Mouse (Mus musculus): ENCODE results near the gene Frrs1l. TPM values are rescaled to one million over a fixed set of nuclear protein-coding genes. Genes with fewer than 3 reads are reported as not detected.

The Frrs1l gene
- polyA plus RNA-seq, 1 experiment: 0.16 TPM

DNA sequence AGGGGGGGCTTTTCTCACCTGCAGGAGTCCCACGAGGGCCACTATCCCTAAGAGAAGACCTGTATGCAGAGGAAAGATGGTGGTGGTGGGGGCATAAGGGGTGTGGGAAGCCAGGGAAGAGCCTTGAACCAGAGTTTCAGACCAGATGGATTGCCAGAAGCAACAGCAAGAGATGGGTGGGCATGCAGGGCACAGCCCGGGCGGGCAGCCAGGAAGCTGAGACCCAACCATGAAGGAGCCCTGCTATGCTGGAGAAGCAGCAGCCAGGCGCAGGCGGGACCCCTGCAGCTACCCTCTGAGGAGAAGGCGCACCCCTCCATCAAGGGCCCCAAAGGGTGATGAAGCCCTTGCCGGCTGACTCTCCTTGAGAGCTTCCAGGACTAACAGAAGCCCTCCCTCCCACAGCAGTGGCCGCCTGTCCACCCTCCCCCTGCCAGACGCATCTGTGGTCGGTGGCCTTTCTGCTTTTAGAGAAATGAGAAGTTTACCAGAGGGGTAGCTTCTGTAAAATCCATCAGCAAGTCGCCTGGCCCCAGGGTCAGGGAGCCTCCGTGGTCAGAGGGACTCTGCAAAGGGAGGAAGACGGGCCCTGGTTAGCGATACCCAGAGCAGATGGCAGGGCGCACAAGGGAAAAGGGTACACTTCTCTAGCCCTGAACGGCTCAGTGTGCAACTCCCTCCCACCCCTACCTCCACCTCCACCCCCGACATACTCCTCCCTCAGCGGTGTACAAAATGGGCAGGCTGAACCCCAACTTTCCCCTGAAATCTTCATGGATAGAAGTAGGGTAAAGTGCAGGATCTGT lies 26.4 kb upstream of the Frrs1l start:
- Histone ChIP-seq H3K4me3 (ENCODE audit: insufficient read depth, low read length) (no peak overlapping the region), H3K4me1 (ENCODE audit: control insufficient read depth, insufficient read depth, low read length) (no peaks in the 10 kb centered on the region), H3K27ac (ENCODE audit: insufficient read depth, low read length) (no peak overlapping the region)
- TF ChIP-seq CTCF (IDR thresholded peaks at IDR 0.05; ENCODE audit: borderline replicate concordance, insufficient read depth, low read length) (no peak), POLR2A (IDR thresholded peaks at IDR 0.05; ENCODE audit: low read depth, low read length) (no peak)

- no peak overlapping the region for H3K4me3 ChIP-seq (ENCODE audit: insufficient read depth, low read length)
- H3K27ac ChIP-seq (ENCODE audit: insufficient read depth, low read length): no peak overlapping the region
- TF ChIP-seq POLR2A (IDR thresholded peaks at IDR 0.05; ENCODE audit: low read depth, low read length): no peak
- no peak for TF ChIP-seq CTCF (IDR thresholded peaks at IDR 0.05; ENCODE audit: borderline replicate concordance, insufficient read depth, low read length)
- H3K4me1 ChIP-seq (ENCODE audit: control insufficient read depth, insufficient read depth, low read length): no peaks in the 10 kb centered on the region
Measured at GRCm38 (mm10) chr4:57015032-57015431, 24.8 kb upstream of the Frrs1l start.

- Histone ChIP-seq H3K4me1 (ENCODE audit: control insufficient read depth, insufficient read depth, low read length) (no peaks in the 10 kb centered on the region), H3K4me3 (ENCODE audit: insufficient read depth, low read length) (no peak overlapping the region), H3K27ac (ENCODE audit: insufficient read depth, low read length) (no peak overlapping the region)
- no peak for TF ChIP-seq CTCF (IDR thresholded peaks at IDR 0.05; ENCODE audit: borderline replicate concordance, insufficient read depth, low read length)
- no peak for TF ChIP-seq POLR2A (IDR thresholded peaks at IDR 0.05; ENCODE audit: low read depth, low read length)
Measured at GRCm38 (mm10) chr4:57011454-57012046, 21.4 kb upstream of the Frrs1l start.

DNA sequence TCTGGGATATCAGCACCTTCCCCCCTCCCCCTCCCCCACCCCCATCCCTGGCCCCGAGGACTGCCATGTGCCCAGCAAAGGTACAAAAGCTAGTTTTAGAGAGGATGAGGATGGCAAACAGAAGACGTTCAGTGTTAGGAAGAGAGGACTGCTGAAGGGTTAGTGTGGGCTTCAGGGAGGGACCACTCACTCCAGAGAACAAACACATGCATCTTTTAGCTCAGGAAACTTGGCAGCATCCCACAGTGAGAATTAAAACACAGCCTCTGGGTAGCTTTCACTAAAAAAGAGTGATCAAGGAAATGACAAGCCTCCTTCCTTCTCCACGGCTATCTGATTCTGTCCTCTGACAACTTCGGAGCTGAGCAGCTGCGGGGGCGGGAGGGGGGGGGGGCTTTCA lies 20.7 kb upstream of the Frrs1l start:
- Histone ChIP-seq H3K4me1 (ENCODE audit: control insufficient read depth, insufficient read depth, low read length) (no peaks in the 10 kb centered on the region), H3K4me3 (ENCODE audit: insufficient read depth, low read length) (no peak overlapping the region), H3K27ac (ENCODE audit: insufficient read depth, low read length) (no peak overlapping the region)
- TF ChIP-seq CTCF (IDR thresholded peaks at IDR 0.05; ENCODE audit: borderline replicate concordance, insufficient read depth, low read length): no peak
- TF ChIP-seq POLR2A (IDR thresholded peaks at IDR 0.05; ENCODE audit: low read depth, low read length): no peak

DNA sequence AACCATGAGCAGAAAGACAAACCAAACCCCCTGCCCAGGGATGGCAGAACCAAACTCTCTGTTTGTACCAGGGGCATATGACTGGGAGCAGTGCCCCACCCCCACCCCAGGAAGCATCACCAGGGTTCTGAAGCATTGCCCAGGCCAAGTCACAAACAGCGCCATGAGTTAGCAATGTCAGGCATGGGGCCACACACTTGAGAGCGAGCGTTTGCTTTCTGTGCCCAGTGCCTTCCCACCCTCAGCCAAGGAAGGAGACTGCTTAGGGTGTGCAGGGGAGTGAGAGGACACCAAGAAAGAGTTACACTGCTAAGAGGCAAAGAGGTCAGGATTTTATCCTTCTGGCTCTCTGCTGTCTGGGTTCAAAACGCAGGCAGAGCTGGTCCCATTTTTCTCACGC lies 20.2 kb upstream of the Frrs1l start:
- TF ChIP-seq CTCF (IDR thresholded peaks at IDR 0.05; ENCODE audit: borderline replicate concordance, insufficient read depth, low read length): no peak
- no peak overlapping the region for H3K27ac ChIP-seq (ENCODE audit: insufficient read depth, low read length)
- no peaks in the 10 kb centered on the region for H3K4me1 ChIP-seq (ENCODE audit: control insufficient read depth, insufficient read depth, low read length)
- H3K4me3 ChIP-seq (ENCODE audit: insufficient read depth, low read length): no peak overlapping the region

- no peak overlapping the region for H3K27ac ChIP-seq (ENCODE audit: insufficient read depth, low read length)
- TF ChIP-seq POLR2A (IDR thresholded peaks at IDR 0.05; ENCODE audit: low read depth, low read length) (no peak), CTCF (IDR thresholded peaks at IDR 0.05; ENCODE audit: borderline replicate concordance, insufficient read depth, low read length) (no peak)
- H3K4me1 ChIP-seq (ENCODE audit: control insufficient read depth, insufficient read depth, low read length): no peaks in the 10 kb centered on the region
- no peak overlapping the region for H3K4me3 ChIP-seq (ENCODE audit: insufficient read depth, low read length)
Measured at GRCm38 (mm10) chr4:57007717-57008116, 17.5 kb upstream of the Frrs1l start.

GRCm38 (mm10) chr4:57005011-57005410 lies 14.8 kb upstream of the Frrs1l start:
- TF ChIP-seq POLR2A (IDR thresholded peaks at IDR 0.05; ENCODE audit: low read depth, low read length) (no peak), CTCF (IDR thresholded peaks at IDR 0.05; ENCODE audit: borderline replicate concordance, insufficient read depth, low read length) (no peak)
- no peaks in the 10 kb centered on the region for H3K4me1 ChIP-seq (ENCODE audit: control insufficient read depth, insufficient read depth, low read length)
- no peak overlapping the region for H3K27ac ChIP-seq (ENCODE audit: insufficient read depth, low read length)
- H3K4me3 ChIP-seq (ENCODE audit: insufficient read depth, low read length): no peak overlapping the region

DNA sequence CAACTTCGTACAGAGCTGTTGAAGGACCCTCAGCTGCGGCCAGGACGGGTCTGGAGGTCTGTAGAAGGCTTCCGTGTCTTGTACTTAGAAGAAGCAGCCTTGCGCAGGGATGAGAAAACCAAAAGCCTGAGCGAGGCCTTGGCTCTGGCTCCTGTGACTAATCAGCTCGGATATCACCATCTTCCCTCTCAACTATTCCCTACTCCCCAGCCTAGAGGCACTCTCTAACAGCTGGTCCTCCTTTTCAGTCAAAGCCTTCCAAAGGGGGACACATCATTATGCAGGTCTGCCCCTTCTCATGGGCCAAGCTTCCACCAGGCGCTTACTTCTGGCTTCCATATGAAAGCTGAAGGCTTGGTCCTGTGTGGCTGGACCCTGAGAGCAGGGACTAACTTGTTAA lies 13.7 kb upstream of the Frrs1l start:
- Histone ChIP-seq H3K4me1 (ENCODE audit: control insufficient read depth, insufficient read depth, low read length) (no peaks in the 10 kb centered on the region), H3K4me3 (ENCODE audit: insufficient read depth, low read length) (no peak overlapping the region), H3K27ac (ENCODE audit: insufficient read depth, low read length) (no peak overlapping the region)
- TF ChIP-seq CTCF (IDR thresholded peaks at IDR 0.05; ENCODE audit: borderline replicate concordance, insufficient read depth, low read length) (no peak), POLR2A (IDR thresholded peaks at IDR 0.05; ENCODE audit: low read depth, low read length) (no peak)

GRCm38 (mm10) chr4:57002751-57003150 lies 12.6 kb upstream of the Frrs1l start:
- H3K27ac ChIP-seq (ENCODE audit: insufficient read depth, low read length): no peak overlapping the region
- H3K4me3 ChIP-seq (ENCODE audit: insufficient read depth, low read length): no peak overlapping the region
- no peaks in the 10 kb centered on the region for H3K4me1 ChIP-seq (ENCODE audit: control insufficient read depth, insufficient read depth, low read length)
- TF ChIP-seq POLR2A (IDR thresholded peaks at IDR 0.05; ENCODE audit: low read depth, low read length): no peak
- no peak for TF ChIP-seq CTCF (IDR thresholded peaks at IDR 0.05; ENCODE audit: borderline replicate concordance, insufficient read depth, low read length)

DNA sequence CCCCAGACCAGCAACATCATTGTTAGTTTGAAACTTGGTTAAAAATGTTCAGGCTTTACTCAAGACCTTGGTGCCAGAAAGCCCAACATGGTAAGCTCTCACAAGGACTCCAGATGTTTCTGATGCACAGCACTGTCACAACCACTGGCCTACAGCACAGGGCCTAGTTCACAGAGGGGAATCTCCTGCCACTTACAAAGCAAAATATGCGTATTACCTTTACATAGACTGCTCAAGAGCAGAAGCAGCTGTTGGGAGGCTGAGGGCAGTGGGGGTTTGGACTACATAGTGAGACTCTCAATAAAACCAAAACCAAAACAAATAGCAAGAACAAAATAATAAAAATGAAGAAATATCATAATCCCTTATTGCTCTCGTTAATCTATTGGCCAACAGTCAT lies 11.2 kb upstream of the Frrs1l start:
- TF ChIP-seq POLR2A (IDR thresholded peaks at IDR 0.05; ENCODE audit: low read depth, low read length) (no peak), CTCF (IDR thresholded peaks at IDR 0.05; ENCODE audit: borderline replicate concordance, insufficient read depth, low read length) (no peak)
- H3K4me3 ChIP-seq (ENCODE audit: insufficient read depth, low read length): no peak overlapping the region
- H3K4me1 ChIP-seq (ENCODE audit: control insufficient read depth, insufficient read depth, low read length): no peaks in the 10 kb centered on the region
- H3K27ac ChIP-seq (ENCODE audit: insufficient read depth, low read length): no peak overlapping the region

All from embryonic fibroblast, embryonic 13.5 days (primary cell).